Mouse (Mus musculus) G1E-ER4 (cell line): ENCODE results near the gene Mutyh. TPM values are rescaled to one million over a fixed set of nuclear protein-coding genes. Genes with fewer than 3 reads are reported as not detected.

Experiments
- GATA1 ChIP-seq: IDR thresholded peaks from one replicate; pipeline ENCODE4 v1.8.0; 2012; ENCODE audit warnings: low read length, inconsistent platforms
- polyA plus RNA-seq: library from polyadenylated mRNA; stranded (reverse); fragments of >175 nt; gene quantifications from 2 replicates; pipeline ENCODE4 v1.2.3, GENCODE M21; 2012

Mutyh gene
- 7.2 and 8.5 TPM in 2 replicates for polyA plus RNA-seq

DNA sequence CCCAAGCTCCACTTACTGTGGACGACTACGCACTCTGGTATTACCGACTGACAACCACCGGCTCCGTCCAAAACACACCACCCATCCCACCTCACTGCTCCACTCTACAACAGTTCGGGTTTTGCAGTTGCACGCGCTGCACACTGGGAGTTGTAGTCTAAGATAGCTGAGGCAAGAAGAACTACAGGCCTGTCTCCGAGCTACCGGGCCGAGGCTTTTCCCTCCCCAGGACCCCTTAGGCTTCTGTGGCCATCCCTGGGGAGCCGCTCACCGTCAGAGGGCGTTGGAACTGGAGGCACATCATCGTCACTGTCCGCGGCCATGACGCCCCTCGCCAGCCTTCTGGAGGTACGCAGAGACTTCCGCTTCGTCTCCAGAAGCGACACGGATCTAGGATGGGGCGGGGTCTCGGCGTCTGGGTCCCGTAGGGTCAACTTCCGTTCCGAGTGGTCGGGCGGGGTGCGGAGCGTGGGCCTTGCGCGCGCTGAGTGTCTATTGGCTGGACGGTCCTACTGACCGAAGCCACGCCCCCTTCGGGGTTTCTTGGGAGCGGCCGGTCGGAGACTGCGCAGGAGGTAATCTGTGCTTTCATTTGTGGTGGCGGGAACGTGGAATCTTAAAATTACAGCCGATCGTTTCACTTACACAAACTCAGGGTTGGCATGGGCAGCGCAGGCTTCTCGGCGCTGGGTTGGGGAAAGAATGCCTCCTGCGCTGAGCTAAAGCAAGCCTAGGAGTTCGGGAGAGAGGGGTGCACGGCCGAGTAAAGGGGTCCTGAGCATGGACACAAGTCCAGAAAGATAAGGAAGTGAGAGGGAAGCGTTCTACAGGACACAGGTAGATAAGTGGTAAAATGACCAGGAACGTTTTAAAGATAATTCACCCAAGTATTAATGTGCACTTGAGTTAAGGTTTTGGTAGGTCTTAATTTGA, at the start of gene Mutyh, which contains the start of gene Toe1:
TSS of gene Mutyh (plus strand) at position 527 of the 933 bp plus-strand sequence.
TSS of gene Toe1 (minus strand) at position 444 of the 933 bp plus-strand sequence.
- no peak for TF ChIP-seq GATA1

DNA sequence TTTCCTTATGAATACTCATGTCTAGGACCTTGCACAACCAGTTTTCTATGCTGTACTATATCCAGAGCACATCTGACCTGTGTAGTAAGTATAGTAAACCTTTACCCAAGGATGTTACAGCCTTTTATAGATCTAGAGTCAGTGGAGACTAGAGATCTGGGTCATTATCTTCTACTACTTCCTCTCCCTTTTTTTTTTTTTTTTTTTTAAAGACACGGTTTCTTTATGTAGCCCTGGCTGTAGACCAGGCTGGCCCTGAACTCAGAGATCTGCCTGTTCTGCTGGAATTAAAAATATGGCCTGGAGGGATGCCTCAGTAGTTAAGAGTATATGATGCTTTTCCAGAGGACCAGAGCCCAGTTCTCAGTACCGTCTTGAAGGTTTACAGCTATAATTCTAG, 45.6 kb upstream of the Mutyh start:
- TF ChIP-seq GATA1: no peak

DNA sequence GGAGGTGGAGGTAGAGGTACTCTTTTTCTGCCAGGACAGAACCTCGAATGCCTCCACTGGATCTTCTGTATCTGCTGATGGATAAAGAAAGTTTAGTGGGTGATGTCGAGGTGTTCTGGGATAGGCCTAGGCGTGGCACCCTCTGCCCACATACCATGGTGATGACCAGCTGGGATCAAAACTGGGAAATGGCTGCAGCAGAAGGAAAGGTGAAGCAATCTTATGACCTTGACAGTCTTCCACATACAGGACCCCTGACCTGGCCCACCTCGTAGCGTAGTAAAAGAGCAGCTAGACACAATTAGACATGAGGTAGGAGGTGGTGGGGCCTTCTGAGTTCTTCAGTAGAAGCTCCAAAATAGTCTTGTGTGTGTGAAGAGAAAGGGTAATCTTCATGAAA, 43.5 kb upstream of the Mutyh start:
- TF ChIP-seq GATA1: no peak

DNA sequence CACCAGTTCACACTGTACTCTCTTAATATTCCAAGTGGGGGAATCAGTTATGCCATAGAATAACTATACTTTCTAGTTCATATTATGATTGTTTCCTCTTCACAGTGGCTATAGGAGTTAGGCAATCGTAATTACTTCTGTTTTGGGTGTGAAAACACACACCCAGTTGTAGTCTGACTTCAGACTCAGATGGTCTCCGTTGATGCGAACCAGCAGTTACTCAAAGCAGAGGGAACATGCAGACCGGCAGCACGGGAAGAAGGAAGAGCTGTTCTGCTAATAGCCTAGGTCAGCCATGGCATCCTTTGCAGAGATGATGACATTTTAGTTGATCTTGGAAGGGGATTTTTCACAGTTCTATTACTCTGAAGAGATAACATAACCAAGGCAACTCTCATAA, 39.0 kb upstream of the Mutyh start:
- TF ChIP-seq GATA1: no peak

DNA sequence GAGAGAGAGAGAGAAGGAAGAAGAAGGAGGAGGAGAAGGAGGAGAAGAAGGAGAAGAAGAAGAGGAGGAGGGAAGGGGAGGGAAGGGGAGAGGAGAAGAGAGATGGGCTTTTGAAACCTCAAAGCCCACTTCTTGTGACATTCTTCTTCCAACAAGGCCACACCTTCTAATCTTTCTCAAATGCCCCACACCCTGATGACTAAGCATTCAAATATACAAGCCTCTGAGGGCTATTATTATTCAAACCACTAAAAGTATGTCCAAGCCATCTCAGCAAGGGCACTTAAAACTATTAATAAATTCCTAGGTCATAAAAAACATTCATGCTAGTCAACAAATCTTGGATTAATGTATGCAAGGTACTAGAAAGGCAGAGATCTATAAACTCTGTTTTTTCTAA, 38.5 kb upstream of the Mutyh start:
- TF ChIP-seq GATA1: no peak

DNA sequence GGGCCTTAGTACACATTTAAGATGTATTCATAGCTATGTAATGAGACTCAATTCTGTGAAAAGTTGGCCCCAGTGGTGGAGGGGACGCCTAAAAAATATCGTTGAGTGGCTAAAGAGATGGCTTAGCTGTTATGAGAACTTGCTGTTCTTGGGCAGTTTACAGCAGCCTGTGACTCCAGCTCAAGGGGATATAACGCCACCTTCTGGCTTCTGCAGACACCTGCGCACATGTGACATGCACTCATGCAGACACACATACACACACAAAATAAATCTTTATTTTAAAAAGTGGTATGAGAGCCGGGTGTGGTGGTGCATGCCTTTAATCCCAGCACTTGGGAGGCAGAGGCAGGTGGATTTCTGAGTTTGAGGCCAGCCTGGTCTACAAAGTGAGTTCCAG, 31.1 kb upstream of the Mutyh start:
- no peak for TF ChIP-seq GATA1

DNA sequence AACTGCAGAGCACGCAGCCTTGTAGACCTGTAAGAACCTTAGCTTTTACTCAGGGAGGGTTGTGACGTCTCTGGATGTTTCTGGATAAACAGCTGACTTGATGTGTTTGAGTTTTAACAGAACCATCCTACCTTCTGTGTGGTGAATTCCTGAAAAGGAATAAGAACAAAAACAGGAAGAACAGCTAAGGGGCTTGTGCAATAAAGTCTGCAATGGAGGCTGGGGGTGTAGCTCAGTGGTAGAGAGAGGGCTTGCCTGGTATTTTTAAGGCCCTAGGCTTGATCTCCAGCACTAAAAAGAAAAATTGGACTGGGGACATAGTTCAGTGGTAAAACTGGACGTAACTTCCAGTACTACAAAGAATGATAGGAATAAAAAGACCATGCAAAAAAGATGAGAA, 30.4 kb upstream of the Mutyh start:
- no peak for TF ChIP-seq GATA1

DNA sequence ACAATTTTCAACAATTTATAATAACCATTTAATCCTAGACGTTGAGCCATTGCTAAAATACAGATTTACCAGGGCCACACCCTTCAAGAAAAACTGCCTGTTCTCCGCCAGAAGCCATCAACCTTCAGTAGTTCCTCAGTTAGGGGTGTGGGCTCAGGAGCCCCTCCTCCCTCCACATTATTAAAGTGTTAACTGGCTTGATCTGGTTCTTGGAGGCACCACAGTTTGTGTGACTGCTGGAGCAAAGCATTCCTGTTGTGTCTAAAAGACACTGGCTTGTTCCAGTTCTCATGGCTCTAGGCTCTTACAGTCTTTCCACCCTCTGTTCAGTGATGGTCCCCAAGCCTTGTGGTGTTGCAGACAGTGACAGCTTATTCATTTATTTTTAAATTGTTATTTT, 27.0 kb upstream of the Mutyh start:
- TF ChIP-seq GATA1: no peak

DNA sequence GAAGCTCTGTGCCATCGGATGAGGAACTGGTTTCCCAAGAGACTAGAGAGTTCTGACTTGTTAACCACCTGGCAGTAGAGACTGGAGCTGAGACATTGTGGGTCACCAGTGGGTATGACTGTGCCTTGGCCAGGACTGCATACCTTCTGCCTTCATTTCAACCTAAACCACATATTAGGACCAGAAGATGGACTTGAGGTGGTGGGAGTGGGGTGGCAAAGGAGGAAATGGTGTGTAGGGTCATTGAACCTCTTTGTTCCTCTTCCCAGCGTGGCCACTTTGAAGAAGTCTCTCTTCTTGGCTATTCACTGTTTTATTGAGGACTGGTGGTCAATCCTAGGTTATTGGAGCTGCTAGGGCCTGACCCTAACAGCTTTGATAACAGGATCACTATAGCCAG, 26.2 kb upstream of the Mutyh start:
- TF ChIP-seq GATA1: no peak

DNA sequence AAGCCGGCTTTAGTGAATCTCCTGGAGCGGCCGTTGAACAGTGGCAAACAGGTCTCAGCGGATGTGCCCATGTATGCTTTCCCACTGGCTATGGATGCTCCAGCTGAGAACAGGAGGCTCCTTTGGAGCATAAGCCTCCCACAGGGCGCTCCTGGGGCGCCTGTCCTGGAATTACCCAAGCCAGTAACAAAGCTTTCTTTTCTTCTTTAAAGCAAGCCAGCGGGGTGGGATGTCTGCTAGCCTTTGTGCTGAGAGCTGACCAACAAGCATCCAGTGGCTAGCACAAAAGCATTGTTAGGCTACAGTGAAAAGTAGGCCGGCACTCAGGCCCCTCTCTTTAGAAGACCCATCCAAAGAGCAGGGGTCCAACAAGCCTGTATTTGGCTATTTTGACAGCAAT, 25.4 kb upstream of the Mutyh start:
- TF ChIP-seq GATA1: no peak

DNA sequence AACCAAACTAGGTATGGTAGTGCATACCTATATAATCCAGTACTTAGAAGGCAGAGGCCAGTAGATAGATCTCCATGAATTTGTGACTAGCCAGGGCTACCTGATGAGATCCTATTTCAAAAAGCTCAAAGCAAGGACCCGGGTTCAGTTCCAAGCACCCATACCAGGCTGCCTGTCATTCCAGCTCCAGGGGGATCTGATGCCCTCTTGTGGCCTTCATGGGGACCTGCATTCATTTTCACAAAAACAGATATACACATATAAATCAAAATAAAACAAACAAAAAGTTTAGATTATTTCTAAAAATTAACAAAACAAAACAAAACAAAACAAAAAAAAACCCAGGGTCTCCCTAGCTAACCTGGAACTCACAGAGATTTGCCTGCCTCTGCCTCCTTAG, 20.9 kb upstream of the Mutyh start:
- no peak for TF ChIP-seq GATA1

DNA sequence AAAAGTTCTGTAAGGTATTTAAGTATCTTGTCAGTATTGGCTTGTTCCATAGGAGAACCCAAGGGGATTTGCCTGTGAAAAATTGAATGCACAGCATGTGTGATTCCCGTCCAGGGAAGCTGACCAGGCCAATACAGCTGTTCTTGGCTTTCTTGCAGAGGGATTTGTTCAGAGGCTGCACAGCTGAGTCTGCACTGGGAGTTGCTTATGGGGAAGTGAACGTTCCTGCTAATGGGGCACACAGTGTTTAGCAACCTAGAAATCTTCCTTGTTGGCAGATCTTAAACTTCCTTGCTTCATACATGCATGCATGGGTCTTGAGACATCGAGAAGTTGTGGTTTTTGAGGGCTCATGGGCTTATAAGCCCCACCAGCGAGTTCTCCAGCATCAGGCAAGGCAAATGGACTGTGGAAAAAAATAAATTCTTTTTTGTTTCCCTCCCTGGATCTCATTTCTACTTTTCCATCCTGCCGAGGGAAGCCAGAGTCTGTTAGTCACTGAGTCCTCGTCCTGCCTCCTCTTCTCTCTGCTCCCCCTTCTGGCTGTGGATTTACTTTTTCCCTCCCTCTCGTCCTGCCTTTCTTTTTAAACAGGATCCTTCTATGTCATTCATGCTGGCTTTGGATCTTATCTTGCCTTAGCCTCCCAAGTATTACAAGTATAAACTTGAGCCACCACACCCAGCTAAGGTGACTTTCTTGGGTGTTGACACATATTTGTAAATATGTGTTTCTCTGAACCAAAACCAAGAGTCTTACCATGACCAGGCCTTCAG, 19.4 kb upstream of the Mutyh start:
- TF ChIP-seq GATA1: no peak

DNA sequence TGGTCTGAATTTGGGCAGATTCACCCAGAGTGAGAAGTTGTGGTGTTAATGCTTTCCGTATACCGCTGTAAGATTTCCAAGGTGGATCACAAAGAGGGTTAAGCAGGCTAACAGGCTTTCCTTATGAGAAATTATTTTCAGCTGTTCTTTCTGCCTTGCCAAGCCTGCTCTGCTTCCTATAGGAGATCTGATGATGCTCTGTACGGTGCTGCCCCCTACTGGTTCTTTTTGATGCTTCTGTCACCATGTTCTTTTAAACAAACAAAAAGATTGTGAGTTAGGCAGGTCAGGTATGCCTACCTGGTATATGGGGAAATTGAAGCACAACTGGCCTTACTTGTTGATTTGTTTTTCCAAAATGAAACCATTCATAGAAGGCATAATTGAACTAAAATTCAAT, 18.6 kb upstream of the Mutyh start:
- TF ChIP-seq GATA1: no peak

DNA sequence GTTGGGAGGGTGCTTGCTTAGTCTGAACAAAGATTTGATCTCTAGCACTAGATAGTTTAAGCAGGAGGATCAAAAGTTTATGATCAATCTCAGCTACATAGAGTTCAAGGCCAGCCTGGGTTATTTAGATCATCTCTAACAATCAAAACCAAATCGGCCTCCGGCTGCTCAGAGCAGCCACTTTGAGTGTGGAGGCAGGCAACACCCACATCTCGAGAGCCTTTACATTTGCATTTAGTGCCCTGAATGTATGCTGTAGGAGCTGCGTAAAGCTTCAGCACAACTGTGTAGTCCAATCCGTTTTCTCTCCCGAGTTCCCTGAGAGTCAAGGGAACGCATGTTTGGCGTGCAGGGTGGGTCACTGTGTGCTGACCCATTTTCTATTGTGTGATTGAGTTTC, 15.1 kb upstream of the Mutyh start:
- no peak for TF ChIP-seq GATA1

DNA sequence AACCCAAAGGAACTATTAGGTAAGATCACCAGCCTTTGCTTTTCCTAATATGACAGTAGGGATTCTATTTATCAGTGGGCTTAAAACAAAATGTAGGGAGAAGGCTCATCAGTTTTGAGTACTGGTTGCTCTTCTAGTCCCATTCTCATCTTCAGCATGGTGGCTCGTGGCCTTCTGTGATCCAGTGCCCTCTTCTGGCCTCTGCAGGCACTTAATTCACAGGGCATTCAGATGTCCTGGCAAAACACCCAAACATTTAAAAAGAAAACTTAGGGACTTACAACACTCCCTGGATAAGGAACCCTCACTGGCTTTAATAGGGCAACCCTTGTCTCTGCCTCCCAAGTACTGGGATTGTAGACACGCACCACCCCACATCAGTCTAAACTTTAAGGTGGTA, 13.2 kb upstream of the Mutyh start:
- TF ChIP-seq GATA1: no peak

DNA sequence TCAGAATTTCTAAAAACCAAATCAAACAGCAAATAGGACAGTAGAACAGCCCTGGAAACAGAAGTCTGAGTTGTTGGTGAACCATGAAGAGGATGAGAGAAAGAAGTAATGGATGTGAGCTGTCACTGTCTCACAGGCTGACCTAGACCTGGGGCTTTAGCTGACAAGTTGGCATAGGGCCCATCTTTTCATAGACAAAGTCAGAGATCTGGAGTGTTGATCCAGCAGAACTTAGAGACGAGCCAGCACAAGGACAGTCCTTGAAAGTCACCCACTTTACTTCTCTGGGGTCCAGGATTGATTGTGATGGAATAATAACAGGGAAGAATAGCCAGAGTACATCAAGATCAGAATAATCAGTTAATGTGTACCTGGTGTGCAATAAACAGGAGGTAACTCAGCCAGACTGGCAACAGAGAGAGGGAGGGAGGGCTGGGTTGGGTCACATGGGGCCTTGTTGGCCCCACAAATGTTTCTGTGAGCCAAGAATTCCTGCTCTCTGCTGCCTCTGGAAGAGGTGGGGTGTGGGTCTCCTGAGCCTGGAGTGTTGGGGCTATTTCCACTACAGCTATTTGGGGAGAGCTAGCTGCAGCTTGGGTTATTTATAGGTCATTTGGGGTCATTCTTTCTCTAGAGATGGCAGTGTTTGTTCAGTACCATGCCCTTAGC, 10.9 kb upstream of the Mutyh start:
- no peak for TF ChIP-seq GATA1
